Mouse (Mus musculus): ENCODE measurements around the gene Hmgb4. TPM values are rescaled to one million over a fixed set of nuclear protein-coding genes. Genes with fewer than 3 reads are reported as not detected.

Gene Hmgb4
- polyA plus RNA-seq, 1 experiment from 2014 or later, result not detected

DNA sequence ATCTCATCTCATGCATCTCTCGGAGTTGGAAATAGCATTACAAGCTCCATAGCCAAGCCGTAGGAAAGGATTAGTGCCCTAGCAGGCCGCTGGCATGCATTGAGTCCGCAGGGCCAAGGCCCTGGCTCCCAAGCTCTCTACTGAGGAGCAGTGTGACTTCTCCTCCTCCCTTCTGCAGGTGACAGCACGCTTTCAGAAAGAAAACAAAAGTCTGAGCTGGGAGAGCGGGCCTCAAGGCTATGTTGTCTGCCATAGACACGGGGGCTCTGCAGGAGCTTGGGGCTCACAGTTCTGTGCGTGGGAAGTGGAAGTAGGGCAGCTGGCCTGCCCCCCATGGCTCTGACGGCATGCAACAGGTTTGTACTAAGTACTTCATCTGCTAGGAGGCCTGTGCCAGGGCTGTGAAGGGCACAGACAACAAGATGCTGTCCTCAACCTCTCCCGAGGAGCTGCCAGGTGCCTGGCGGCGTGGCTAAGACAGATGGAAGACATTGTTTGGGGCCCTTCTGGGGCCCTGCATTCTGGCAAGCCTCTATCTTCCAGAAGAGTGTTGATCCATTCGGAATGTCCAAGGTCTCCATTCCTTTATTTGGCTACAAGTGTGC lies 42.7 kb downstream of the Hmgb4 start:
- WGBS, result 53% methylated on average over 13 of the region's 13 CpGs
- H3K4me2 ChIP-seq, result no peak overlapping the region
- H3K27me3 ChIP-seq, result no peaks in the 10 kb centered on the region
- no peaks in the 10 kb centered on the region for H3K36me3 ChIP-seq
- no peaks in the 10 kb centered on the region for H3K9me3 ChIP-seq (replicated peaks)
- no peak overlapping the region for H3K27ac ChIP-seq
- no peak for ATAC-seq (replicated peaks; ENCODE audit: insufficient number of reproducible peaks, insufficient read depth, low FRiP score, low read depth)
- no peak overlapping the region for H3K9ac ChIP-seq
- H3K4me3 ChIP-seq, result no peak overlapping the region
- H3K4me1 ChIP-seq (replicated peaks), result peaks cover 6% of the 10 kb centered on the region; the same call in 1 of the 2 replicates
